Comparison of ENCODE assay signal across 20 mouse cellular contexts in the genomic region with DNA sequence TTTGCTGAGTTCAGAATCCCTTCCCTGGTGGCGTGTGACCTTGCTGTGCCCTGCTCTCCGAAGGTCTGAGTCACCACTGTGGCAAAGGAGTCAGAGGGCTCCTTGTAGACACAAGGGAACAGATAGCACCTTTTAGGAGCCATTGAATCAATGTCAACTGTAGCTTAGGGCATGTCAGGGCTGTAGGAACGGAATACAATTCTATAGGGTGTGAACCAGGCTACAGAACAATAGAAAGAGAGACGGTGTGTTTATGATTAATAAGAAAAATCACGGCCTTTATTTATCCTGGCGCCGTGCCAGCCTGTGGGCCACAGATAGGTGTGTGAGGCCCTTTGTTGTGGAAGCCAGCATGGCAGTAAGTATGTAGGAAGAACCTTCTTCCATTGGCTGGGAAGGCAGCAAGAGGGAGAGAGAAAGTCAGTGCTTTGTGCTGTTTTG.
DNase-seq lines count a peak whose midpoint lies in the region; ATAC-seq and TF ChIP-seq lines count a peak whose summit lies in the region.
"Had no signal": no experiment of that assay in that cellular context is flagged by ENCODE, and none has a peak within 500 bp of the region (broad histone marks: within the 10 kb centered on the region; RNA-seq: fewer than 3 reads in every experiment).

No protein-coding gene starts in this region.

- no peak for DNase-seq in heart, embryonic 10.5 days (ENCODE audit: low spot score)
- no peak for DNase-seq in heart, postnatal 14 days
- peak; percentile 43 for DNase-seq in 3T3-L1 (ENCODE audit: low read depth, low spot score)
- DNase-seq in adrenal gland, postnatal 36 days: peak; percentile 57 to 59
- no peak for DNase-seq in layer of hippocampus, postnatal 14 days (ENCODE audit: low spot score in 2 of 2)
- DNase-seq in midbrain, postnatal 0 days (ENCODE audit: low spot score): no peak
- DNase-seq: cerebellum, adult 2 months; embryo, embryonic 11 days; gastrocnemius, adult 2 months; heart, adult 2 months had no signal

- no peaks in the 10 kb centered on the region for H3K9me3 ChIP-seq in heart, embryonic 10.5 days
- H3K9me3 ChIP-seq in stomach, embryonic 15.5 days: no peaks in the 10 kb centered on the region
- no peaks in the 10 kb centered on the region for H3K9me3 ChIP-seq in neural tube, embryonic 15.5 days (replicated peaks)
- no peaks in the 10 kb centered on the region for H3K9me3 ChIP-seq in midbrain, postnatal 0 days (ENCODE audit: low read length)
- H3K9me3 ChIP-seq: G1E; limb, embryonic 10.5 days; liver, embryonic 12.5 days; midbrain, embryonic 10.5 days had no signal

- no peak overlapping the region for H3K4me3 ChIP-seq in heart, embryonic 10.5 days
- H3K4me3 ChIP-seq in stomach, embryonic 15.5 days (replicated peaks): no peak overlapping the region
- H3K4me3 ChIP-seq in neural tube, embryonic 15.5 days (replicated peaks): no peak overlapping the region
- no peak overlapping the region for H3K4me3 ChIP-seq in midbrain, postnatal 0 days (ENCODE audit: low read depth, low read length)
- H3K4me3 ChIP-seq: erythroblast, embryonic 14.5 days; gastrocnemius, adult 2 months; heart, adult 2 months; limb, embryonic 10.5 days; liver, embryonic 12.5 days; midbrain, embryonic 10.5 days; myocyte had no signal

- peaks cover 47% of the 10 kb centered on the region for H3K27me3 ChIP-seq in heart, embryonic 10.5 days (ENCODE audit: insufficient read depth, poor library complexity, severe bottlenecking)
- H3K27me3 ChIP-seq in stomach, embryonic 15.5 days (replicated peaks): no peaks in the 10 kb centered on the region
- H3K27me3 ChIP-seq in neural tube, embryonic 15.5 days (replicated peaks): no peaks in the 10 kb centered on the region
- no peaks in the 10 kb centered on the region for H3K27me3 ChIP-seq in midbrain, postnatal 0 days (ENCODE audit: insufficient read depth, low read length)
- H3K27me3 ChIP-seq: liver, embryonic 12.5 days had no signal

- no peak overlapping the region for H3K9ac ChIP-seq in stomach, embryonic 15.5 days
- no peak overlapping the region for H3K9ac ChIP-seq in neural tube, embryonic 15.5 days (replicated peaks)
- H3K9ac ChIP-seq in midbrain, postnatal 0 days (replicated peaks; ENCODE audit: low read length, poor library complexity, severe bottlenecking): no peak overlapping the region
- H3K9ac ChIP-seq: liver, embryonic 12.5 days had no signal

- WGBS in heart, embryonic 10.5 days: 66% methylated on average over 7 of the region's 7 CpGs
- WGBS in stomach, embryonic 15.5 days: 51% methylated on average over 7 of the region's 7 CpGs
- WGBS in neural tube, embryonic 15.5 days: 78% methylated on average over 7 of the region's 7 CpGs
- WGBS in midbrain, postnatal 0 days: 80% methylated on average over 7 of the region's 7 CpGs

- peak overlapping the region; percentile 33 for H3K27ac ChIP-seq in heart, embryonic 10.5 days
- H3K27ac ChIP-seq in stomach, embryonic 15.5 days: peak overlapping the region; percentile 74; the same call in 1 of the 2 replicates
- H3K27ac ChIP-seq in neural tube, embryonic 15.5 days (replicated peaks): no peak overlapping the region
- H3K27ac ChIP-seq in midbrain, postnatal 0 days (ENCODE audit: low read depth, low read length): no peak overlapping the region
- H3K27ac ChIP-seq: gastrocnemius, adult 2 months; heart, adult 2 months; limb, embryonic 10.5 days; liver, embryonic 12.5 days; midbrain, embryonic 10.5 days had no signal

- no peak for TF ChIP-seq CTCF in midbrain, postnatal 0 days (IDR thresholded peaks at IDR 0.05)

- no peaks in the 10 kb centered on the region for H3K36me3 ChIP-seq in heart, embryonic 10.5 days
- no peaks in the 10 kb centered on the region for H3K36me3 ChIP-seq in stomach, embryonic 15.5 days
- no peaks in the 10 kb centered on the region for H3K36me3 ChIP-seq in neural tube, embryonic 15.5 days
- H3K36me3 ChIP-seq in midbrain, postnatal 0 days (ENCODE audit: insufficient read depth, low read length): no peaks in the 10 kb centered on the region
- H3K36me3 ChIP-seq: G1E; limb, embryonic 10.5 days; liver, embryonic 12.5 days; midbrain, embryonic 10.5 days had no signal

- H3K4me1 ChIP-seq in heart, embryonic 10.5 days: peaks cover 16% of the 10 kb centered on the region
- peaks cover 8% of the 10 kb centered on the region; the same call in 1 of the 2 replicates for H3K4me1 ChIP-seq in stomach, embryonic 15.5 days
- peaks cover 4% of the 10 kb centered on the region; the same call in 1 of the 2 replicates for H3K4me1 ChIP-seq in neural tube, embryonic 15.5 days
- no peaks in the 10 kb centered on the region for H3K4me1 ChIP-seq in midbrain, postnatal 0 days (ENCODE audit: insufficient read depth, low read length)
- H3K4me1 ChIP-seq: liver, embryonic 12.5 days; midbrain, embryonic 10.5 days had no signal

- peak; percentile 83 for ATAC-seq in stomach, embryonic 15.5 days (ENCODE audit: insufficient read depth, low FRiP score, low read depth)
- no peak for ATAC-seq in neural tube, embryonic 15.5 days (ENCODE audit: low FRiP score)
- no peak for ATAC-seq in midbrain, postnatal 0 days (ENCODE audit: low FRiP score)
- ATAC-seq: forebrain, embryonic 16.5 days; hindbrain, embryonic 16.5 days; liver, embryonic 12.5 days had no signal

- intact Hi-C loops in heart, postnatal 14 days (cut with DNase I): no loop called here

- H3K4me2 ChIP-seq in stomach, embryonic 15.5 days: no peak overlapping the region
- no peak overlapping the region for H3K4me2 ChIP-seq in neural tube, embryonic 15.5 days
- no peak overlapping the region for H3K4me2 ChIP-seq in midbrain, postnatal 0 days (ENCODE audit: low read depth, low read length, poor library complexity, severe bottlenecking)
- H3K4me2 ChIP-seq: liver, embryonic 12.5 days had no signal

Comparison
In these comparisons a context has a peak if more than half of its experiments do, and no peak if none do; other contexts are left out.
1. DNase-seq: peak in 3T3-L1 (single experiment) and adrenal gland, postnatal 36 days (2 of 2); none in heart, embryonic 10.5 days (single experiment), heart, postnatal 14 days (0 of 2), layer of hippocampus, postnatal 14 days (0 of 2) and midbrain, postnatal 0 days (single experiment).
2. H3K27ac ChIP-seq: peak in heart, embryonic 10.5 days (single experiment) and stomach, embryonic 15.5 days (single experiment); none in neural tube, embryonic 15.5 days (single experiment) and midbrain, postnatal 0 days (single experiment).